Comparison of ENCODE assay signal across 12 mouse cellular contexts in genomic region chr16:5661918-5662317, GRCm38 (mm10).
DNase-seq lines count a peak whose midpoint lies in the region; ATAC-seq and TF ChIP-seq lines count a peak whose summit lies in the region.
"Had no signal": no experiment of that assay in that cellular context is flagged by ENCODE, and none has a peak within 500 bp of the region (broad histone marks: within the 10 kb centered on the region; RNA-seq: fewer than 3 reads in every experiment).

No protein-coding gene starts in this region.

- CTCF ChIA-PET in Patski (lab: Charles Lee): no interaction called here

- DNase-seq in layer of hippocampus, adult 2 months (ENCODE audit: low spot score in 2 of 2): peak in 1 of 2 experiments; percentile 31
- DNase-seq in layer of hippocampus, postnatal 25 days (ENCODE audit: extremely low spot score in 1 of 2, low spot score in 1 of 2): no peak
- DNase-seq in MN1 (ENCODE audit: low spot score) (peak; percentile 71), Patski (ENCODE audit: low read depth, low spot score) (no peak)
- peak; percentile 19 to 37 for DNase-seq in cerebellum, postnatal 14 days
- DNase-seq in heart, embryonic 10.5 days (ENCODE audit: low spot score): no peak
- DNase-seq: liver had no signal

- H3K27me3 ChIP-seq in Patski: no peaks in the 10 kb centered on the region
- H3K27me3 ChIP-seq in heart, embryonic 10.5 days (ENCODE audit: insufficient read depth, poor library complexity, severe bottlenecking): no peaks in the 10 kb centered on the region
- H3K27me3 ChIP-seq: stomach, embryonic 15.5 days had no signal

- WGBS in heart, embryonic 10.5 days: 60% methylated on average over 5 of the region's 5 CpGs

- H3K9me3 ChIP-seq in heart, embryonic 10.5 days: no peaks in the 10 kb centered on the region
- H3K9me3 ChIP-seq: midbrain, embryonic 10.5 days; stomach, embryonic 15.5 days had no signal

- peak; percentile 82 for ATAC-seq in Patski
- no peak for ATAC-seq in megakaryocyte-erythroid progenitor cell, adult 5-6 weeks (replicated peaks; ENCODE audit: low FRiP score, low TSS enrichment, poor library complexity, severe bottlenecking)
- ATAC-seq in granulocyte monocyte progenitor cell, adult 5-6 weeks (replicated peaks; ENCODE audit: poor library complexity, severe bottlenecking): no peak

- H3K27ac ChIP-seq in layer of hippocampus, adult 2 months: peak overlapping the region; percentile 32; the same call in 1 of the 2 replicates
- no peak overlapping the region for H3K27ac ChIP-seq in heart, embryonic 10.5 days
- H3K27ac ChIP-seq: midbrain, embryonic 10.5 days; stomach, embryonic 15.5 days had no signal

- TF ChIP-seq CTCF in layer of hippocampus, adult 2 months (conservative IDR thresholded peaks at IDR 0.05): no peak
- no peak for TF ChIP-seq CTCF in Patski (IDR thresholded peaks at IDR 0.05)

- no peaks in the 10 kb centered on the region for H3K4me1 ChIP-seq in heart, embryonic 10.5 days
- H3K4me1 ChIP-seq: midbrain, embryonic 10.5 days; stomach, embryonic 15.5 days had no signal

- H3K4me3 ChIP-seq in layer of hippocampus, adult 2 months: no peak overlapping the region
- no peak overlapping the region for H3K4me3 ChIP-seq in heart, embryonic 10.5 days
- H3K4me3 ChIP-seq: erythroblast, embryonic 14.5 days; midbrain, embryonic 10.5 days; stomach, embryonic 15.5 days had no signal

- POLR2A ChIA-PET in Patski (lab: Charles Lee): interaction anchor here (0.7 kb wide), 1 partner anchor 290 kb away, joined by 3 read pairs; no protein-coding TSS in a partner anchor

- in situ Hi-C loops in Patski (cut with MboI; ENCODE audit: low pct_unique_long_range_greater_than_20kb): no loop called here

- H3K36me3 ChIP-seq in heart, embryonic 10.5 days: no peaks in the 10 kb centered on the region
- H3K36me3 ChIP-seq: midbrain, embryonic 10.5 days; stomach, embryonic 15.5 days had no signal

Comparison
In these comparisons a context has a peak if more than half of its experiments do, and no peak if none do; other contexts are left out.
1. DNase-seq: peak in MN1 (single experiment) and cerebellum, postnatal 14 days (2 of 2); none in layer of hippocampus, postnatal 25 days (0 of 2), Patski (single experiment) and heart, embryonic 10.5 days (single experiment).